Mouse (Mus musculus): ENCODE data around the gene Kcnd1.
"Not testable (repeated sequence)": the region's sequence is repeated elsewhere in the genome, so short reads cannot be mapped to it uniquely, and the experiment has no call there.

The Kcnd1 gene

DNA sequence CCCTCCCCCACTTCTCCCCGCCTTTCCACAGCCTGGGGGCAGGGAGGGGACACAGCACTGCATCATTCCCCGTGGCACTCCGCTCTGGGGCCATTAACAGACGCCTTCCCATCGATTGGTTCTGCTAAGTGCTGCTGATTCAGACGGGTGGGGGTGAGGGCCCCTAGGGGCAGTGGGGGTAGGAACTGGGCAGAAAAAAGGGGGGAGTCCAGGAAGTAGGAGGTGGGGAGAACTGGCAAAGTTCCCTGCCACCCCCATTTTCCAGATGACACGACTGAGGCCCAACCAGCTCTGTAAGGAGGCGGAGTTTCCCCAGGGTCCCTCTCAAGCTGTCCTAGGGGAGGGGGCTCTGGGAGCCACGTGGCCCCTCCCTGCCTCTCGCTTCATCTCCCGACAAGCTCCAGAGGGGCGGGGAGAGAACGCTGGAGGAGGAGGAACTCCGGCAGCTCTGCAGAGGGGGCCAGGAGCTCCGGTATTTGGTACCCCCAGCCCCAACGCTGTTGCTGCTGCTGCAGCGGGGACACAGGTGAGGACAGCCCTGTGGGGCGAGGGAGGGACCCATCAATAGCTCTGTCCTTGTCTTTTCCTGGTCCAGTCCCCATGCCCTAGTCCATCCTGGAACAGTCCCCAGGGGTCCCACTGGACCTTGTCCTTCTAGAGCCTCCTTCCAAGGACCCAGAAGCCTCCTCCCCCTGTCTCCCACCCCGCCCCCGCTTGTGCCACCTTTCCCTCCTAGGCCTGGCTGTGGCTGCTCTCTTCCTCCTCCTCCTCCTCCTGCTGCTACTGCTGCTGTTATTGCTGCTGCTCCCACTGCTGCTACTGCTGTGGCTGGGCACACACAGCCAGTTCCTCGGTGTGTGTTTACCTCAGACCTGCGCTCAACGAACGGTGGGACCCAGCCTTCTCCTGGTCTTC lies at the start of gene Kcnd1:
TSS of gene Kcnd1 (plus strand) at position 425 of the 915 bp plus-strand sequence.
- CTCF ChIA-PET: no interaction called here

GRCm38 (mm10) chrX:7772766-7773165 lies 49.3 kb upstream of the Kcnd1 start:
- CTCF ChIA-PET: no interaction called here

GRCm38 (mm10) chrX:7775501-7776205 lies 46.4 kb upstream of the Kcnd1 start:
- CTCF ChIA-PET: no interaction called here

- CTCF ChIA-PET: interaction anchor here (0.5 to 0.7 kb wide), 2 partner anchors 23 to 589 kb away, joined by 3 to 4 read pairs; no protein-coding TSS in a partner anchor
Observed at GRCm38 (mm10) chrX:7776329-7777082, 45.6 kb upstream of the Kcnd1 start.

DNA sequence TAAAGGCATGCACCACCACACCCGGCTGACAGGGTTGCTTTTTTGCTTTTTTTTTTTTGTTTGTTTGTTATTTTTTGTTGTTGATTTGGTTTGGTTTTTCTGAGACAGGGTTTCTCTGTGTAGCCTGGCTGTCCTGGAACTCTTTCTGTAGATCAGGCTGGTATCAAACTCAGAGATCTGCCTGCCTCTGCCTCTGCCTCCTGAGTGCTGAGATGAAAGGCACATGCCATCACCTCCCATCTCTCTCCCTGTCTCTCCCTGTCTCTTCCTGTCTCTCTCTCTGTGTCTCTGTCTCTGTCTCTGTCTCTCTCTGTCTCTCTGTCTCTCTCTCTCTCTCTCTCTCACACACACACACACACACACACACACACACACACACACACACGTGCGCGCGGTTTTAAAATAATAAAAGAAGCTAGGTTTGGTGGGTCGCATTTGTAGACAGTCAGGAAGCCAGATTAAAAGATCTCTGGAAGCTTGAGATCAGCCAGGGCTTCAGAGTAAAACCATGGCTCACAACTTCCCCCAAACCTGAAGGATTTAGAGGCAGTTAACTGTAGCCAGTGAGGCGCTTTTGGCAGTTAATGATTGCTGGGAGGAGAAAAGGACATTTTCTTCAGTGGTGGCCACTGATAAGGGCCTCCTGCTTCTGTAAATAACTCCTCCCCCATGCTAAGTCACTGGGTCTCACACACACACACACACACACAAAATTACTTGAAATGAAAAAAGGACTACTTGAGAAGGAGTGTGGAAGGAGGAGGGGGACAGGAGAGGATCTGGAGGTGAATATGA lies 43.4 kb upstream of the Kcnd1 start:
- CTCF ChIA-PET: interaction anchor here (0.7 kb wide), 1 partner anchor 26 kb away, joined by 4 read pairs; no protein-coding TSS in a partner anchor

- CTCF ChIA-PET: no interaction called here
Observed at GRCm38 (mm10) chrX:7779294-7779693, 42.8 kb upstream of the Kcnd1 start.

GRCm38 (mm10) chrX:7782603-7783092 lies 39.4 kb upstream of the Kcnd1 start:
- CTCF ChIA-PET: no interaction called here

DNA sequence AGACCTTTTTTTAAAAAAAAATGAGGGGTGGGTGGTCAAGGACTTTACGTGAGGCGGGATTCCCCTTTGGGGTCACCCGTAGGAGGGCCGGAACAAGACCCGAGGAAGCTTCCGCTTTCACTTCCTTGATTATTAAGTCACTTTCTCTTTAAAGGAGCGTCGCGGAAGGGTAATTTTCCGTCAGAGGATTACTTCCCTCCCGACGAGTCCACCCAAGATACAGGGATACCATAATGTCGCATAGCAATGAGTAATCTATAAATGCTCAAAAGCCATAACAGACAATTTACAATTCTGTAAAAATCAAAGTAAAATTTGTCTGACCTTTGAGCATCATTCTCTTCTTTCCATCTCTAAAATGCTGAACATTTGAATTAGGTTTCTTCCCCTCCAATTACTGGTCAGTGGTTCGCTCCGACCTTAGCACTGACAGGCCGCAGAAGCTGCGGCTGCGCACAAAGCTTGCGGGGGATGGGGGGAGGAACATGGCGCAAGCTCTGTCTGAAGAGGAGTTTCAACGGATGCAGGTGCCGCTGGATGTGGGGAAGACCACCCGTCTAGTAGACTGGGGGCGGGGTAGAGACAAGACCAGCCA lies 32.5 kb upstream of the Kcnd1 start, which contains the start of gene Gripap1:
TSS of gene Gripap1 (plus strand) at position 224 of the 595 bp plus-strand sequence.
- CTCF ChIA-PET: interaction anchor here (0.6 kb wide), 1 partner anchor 114 kb away, joined by 3 read pairs; no protein-coding TSS in a partner anchor

GRCm38 (mm10) chrX:7790309-7790708 lies 31.8 kb upstream of the Kcnd1 start:
- CTCF ChIA-PET: no interaction called here

GRCm38 (mm10) chrX:7793361-7793760 lies 28.7 kb upstream of the Kcnd1 start:
- CTCF ChIA-PET: no interaction called here

DNA sequence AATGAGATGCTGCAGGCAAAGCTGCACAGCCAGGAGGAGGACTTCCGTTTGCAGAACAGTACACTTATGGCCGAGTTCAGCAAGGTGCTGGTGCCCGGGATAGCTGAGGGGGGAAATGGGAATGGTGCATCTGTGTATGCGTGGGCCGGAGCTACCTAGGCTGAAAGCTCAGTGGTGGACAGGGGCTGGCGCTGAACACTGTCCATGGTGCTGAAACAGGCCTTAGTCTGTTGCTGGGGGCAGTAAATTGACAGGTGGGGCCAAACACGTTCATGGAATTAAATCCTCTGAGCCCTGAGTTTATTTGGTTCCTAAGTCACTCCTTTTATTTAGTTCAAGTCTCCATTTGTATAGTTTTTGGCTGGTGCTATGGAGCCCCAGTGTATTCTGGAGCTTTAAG lies 27.1 kb upstream of the Kcnd1 start:
- CTCF ChIA-PET: interaction anchor here (0.7 kb wide), 1 partner anchor 52 kb away, joined by 4 read pairs; no protein-coding TSS in a partner anchor

DNA sequence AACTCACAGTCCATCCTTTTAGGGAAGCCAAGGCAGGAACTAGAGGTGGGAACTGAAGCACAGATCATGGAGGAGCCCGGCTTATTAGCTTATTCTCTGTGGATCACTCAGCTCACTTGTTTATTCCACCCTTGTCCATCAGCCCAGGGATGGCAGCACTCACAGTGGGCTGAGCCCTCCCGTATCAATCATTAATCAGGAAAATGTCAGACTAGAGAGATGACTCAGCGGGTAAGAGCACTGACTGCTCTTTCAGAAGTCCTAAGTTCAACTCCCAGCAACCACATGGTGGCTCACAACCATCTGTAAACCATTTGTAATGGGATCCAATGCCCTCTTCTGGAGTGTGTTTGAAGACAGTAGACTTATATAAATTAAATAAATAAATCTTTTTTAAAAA lies 24.8 kb upstream of the Kcnd1 start:
- CTCF ChIA-PET: no interaction called here

DNA sequence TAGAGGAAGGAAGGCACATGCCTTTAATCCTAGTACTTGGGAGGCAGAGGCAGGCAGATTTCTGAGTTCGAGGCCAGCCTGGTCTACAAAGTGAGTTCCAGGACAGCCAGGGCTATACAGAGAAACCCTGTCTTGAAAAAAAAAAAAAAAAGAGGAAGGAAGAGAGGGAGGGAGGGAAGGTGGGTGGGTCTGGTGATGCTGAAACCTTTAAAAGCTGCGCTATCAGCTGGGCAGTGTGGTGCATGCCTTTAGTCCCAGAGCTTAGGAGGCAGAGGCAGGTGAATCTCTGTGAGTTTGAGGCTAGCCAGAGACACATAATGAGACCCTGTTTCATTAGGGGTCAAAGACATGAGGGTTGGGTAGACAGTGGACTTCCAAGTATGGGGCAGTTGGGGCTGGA lies 19.9 kb upstream of the Kcnd1 start:
- CTCF ChIA-PET: not testable (repeated sequence)

GRCm38 (mm10) chrX:7815016-7815415 lies 7.1 kb upstream of the Kcnd1 start:
- CTCF ChIA-PET: not testable (repeated sequence)

DNA sequence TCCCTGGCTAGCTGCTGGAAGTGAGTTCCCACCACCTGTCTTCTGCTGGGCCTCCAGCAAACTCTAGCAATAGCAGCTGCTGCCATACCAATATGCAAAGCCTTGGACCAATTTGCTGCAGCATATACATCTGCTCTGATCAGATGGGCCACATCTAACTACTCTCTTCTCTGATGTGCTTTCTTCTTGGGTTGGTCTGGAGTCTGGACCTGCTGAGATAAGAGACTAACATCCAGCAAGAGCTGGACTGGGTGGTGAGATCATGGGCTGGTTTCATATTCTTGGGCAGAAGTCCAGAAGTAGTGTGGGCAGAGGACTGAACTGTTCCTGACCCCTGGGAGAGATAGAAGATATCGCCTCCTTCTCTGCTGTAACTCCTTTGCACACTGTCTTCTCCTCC lies 15.1 kb downstream of the Kcnd1 start:
- CTCF ChIA-PET: no interaction called here

- CTCF ChIA-PET: no interaction called here
Observed at GRCm38 (mm10) chrX:7840842-7841162, 18.7 kb downstream of the Kcnd1 start.

DNA sequence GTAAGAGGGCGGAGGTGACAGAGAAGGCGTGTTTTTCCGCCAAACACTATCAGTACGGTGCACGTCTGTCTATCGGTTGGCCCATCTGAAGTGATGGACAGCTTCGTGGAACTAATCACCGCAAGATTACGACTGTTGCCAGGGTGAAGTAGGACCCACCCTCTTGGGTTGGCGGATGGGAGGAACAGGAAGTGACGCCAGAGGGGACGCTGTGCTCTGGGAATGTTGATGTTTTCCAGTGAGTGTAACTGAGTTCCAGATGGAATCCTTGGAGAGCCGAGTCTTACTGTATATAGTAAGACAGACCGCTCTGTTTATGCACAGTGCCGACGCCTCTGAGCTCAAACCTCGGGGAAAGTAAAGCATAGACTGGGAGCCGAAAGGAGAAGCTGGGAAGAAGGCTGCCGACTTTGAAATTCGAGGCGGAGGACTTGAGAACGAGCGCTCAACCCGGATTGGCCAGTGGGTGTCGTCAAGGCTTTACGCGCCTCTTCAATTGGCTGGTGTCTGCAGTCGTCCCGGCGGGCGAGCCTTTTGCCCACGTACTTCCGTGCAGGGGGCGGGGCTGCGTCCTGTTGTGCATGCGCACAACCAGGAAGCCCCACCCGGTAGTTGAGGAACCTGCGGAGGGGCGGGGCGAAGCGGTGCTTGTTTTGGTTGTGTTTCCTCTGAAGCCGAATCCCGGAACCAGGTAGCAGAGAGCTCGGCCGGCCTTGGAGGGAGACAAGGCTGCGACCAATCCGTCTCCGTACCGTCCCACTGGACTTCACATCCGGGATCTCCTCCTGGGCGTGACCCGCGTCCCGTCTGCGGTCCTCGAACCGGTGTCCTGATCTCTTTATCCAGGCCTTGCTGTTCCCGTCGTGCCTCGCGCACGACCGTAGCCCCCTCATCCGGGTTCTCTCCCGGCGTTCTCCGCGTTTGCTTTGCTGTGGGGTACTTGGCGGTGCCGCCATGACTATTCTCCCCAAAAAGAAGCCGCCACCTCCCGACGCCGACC lies 19.4 kb downstream of the Kcnd1 start, which contains the start of gene Otud5:
TSS of gene Otud5 (plus strand) at position 202 of the 1,000 bp plus-strand sequence.
- CTCF ChIA-PET: no interaction called here

GRCm38 (mm10) chrX:7842318-7842717 lies 20.2 kb downstream of the Kcnd1 start:
- CTCF ChIA-PET: no interaction called here

- CTCF ChIA-PET: no interaction called here
Observed at GRCm38 (mm10) chrX:7847845-7848244, 25.8 kb downstream of the Kcnd1 start.

Measured in spleen, embryonic (tissue).